Comparison of ENCODE assay signal across 13 mouse cellular contexts in genomic region chr9:43658186-43658585, GRCm38 (mm10).
"Had no signal": no experiment of that assay in that cellular context is flagged by ENCODE, and none has a peak within 500 bp of the region (broad histone marks: within the 10 kb centered on the region; RNA-seq: fewer than 3 reads in every experiment).

No protein-coding gene starts in this region.

- DNase-seq: gastrocnemius, postnatal 14 days; gastrocnemius, postnatal 36 days; heart, adult 11 months; heart, adult 2 months; heart, postnatal 14 days; heart, postnatal 36 days; kidney, adult 11 months; kidney, adult 2 months; kidney, adult 9 months; kidney, postnatal 14 days; kidney, postnatal 36 days; layer of hippocampus, adult 9-11 months; left cerebral cortex, postnatal 4 days had no signal
